Mouse (Mus musculus) midbrain, embryonic 13.5 days (tissue): ENCODE data around the gene Cd99l2. TPM values are rescaled to one million over a fixed set of nuclear protein-coding genes. Genes with fewer than 3 reads are reported as not detected.

Source experiments
- ATAC-seq: fragments of 200-750 bp; cut with Nextera tagmentation; 2 replicates; pipeline ENCODE4 v1.8.0; 2017; ENCODE audit warnings: mild to moderate bottlenecking, moderate TSS enrichment, moderate library complexity
- H3K27ac ChIP-seq: fragments of 300-500 bp; sonication (generic); 2 replicates; pipeline ENCODE4 v1.5.1; 2015; ENCODE audit warnings: inconsistent platforms, mild to moderate bottlenecking, moderate library complexity
- H3K27me3 ChIP-seq: fragments of 300-500 bp; sonication (generic); 2 replicates; pipeline ENCODE4 v1.6.1; 2015; ENCODE audit warnings: mild to moderate bottlenecking, inconsistent platforms
- H3K36me3 ChIP-seq: fragments of 300-500 bp; sonication (generic); 2 replicates; pipeline ENCODE4 v1.6.1; 2015; ENCODE audit warnings: mild to moderate bottlenecking, inconsistent platforms
- H3K4me1 ChIP-seq: fragments of 300-500 bp; sonication (generic); replicated peaks from 2 replicates; pipeline ENCODE4 v1.6.1; 2015; ENCODE audit warnings: inconsistent platforms
- H3K4me2 ChIP-seq: fragments of 300-500 bp; sonication (generic); replicated peaks from 2 replicates; pipeline ENCODE4 v1.6.1; 2015; ENCODE audit warnings: moderate library complexity, mild to moderate bottlenecking, inconsistent platforms
- H3K4me3 ChIP-seq: fragments of 300-500 bp; sonication (generic); replicated peaks from 2 replicates; pipeline ENCODE4 v1.5.1; 2015; ENCODE audit warnings: mild to moderate bottlenecking, inconsistent platforms
- H3K9ac ChIP-seq: fragments of 300-500 bp; sonication (generic); replicated peaks from 2 replicates; pipeline ENCODE4 v1.6.1; 2015; ENCODE audit warnings: mild to moderate bottlenecking, inconsistent platforms
- H3K9me3 ChIP-seq: fragments of 300-500 bp; sonication (generic); 2 replicates; pipeline ENCODE4 v1.6.1; 2016; ENCODE audit warnings: mild to moderate bottlenecking, inconsistent platforms
- WGBS: fragments of 180-500 bp; shearing (Covaris S2); methylation state at CpG from one replicate; pipeline ENCODE4 v1.1.7; 2015; 5-methylcytosine and 5-hydroxymethylcytosine counted together
- polyA plus RNA-seq: library from polyadenylated mRNA; unstranded; fragments of >200 nt; fragmentation: Nextera tagmentation; extraction: Ambion mirVana; gene quantifications from 2 replicates; pipeline ENCODE4 v1.2.1, GENCODE M21; 2015

Gene Cd99l2
- polyA plus RNA-seq, 1 experiment from 2014 or later, result 53.6 TPM

GRCm38 (mm10) chrX:71464138-71464826 lies 28.4 kb downstream of the Cd99l2 start:
- no peaks in the 10 kb centered on the region for H3K4me1 ChIP-seq
- no peak overlapping the region for H3K4me2 ChIP-seq
- H3K27ac ChIP-seq, result no peak overlapping the region
- no peak overlapping the region for H3K9ac ChIP-seq
- no peak for ATAC-seq
- no peaks in the 10 kb centered on the region for H3K9me3 ChIP-seq
- H3K27me3 ChIP-seq, result no peaks in the 10 kb centered on the region
- whole genome bisulfite sequencing, result 81% methylated on average over 7 of the region's 7 CpGs
- H3K36me3 ChIP-seq, result no peaks in the 10 kb centered on the region
- H3K4me3 ChIP-seq, result no peak overlapping the region

- 81% methylated on average over 6 of the region's 6 CpGs for WGBS
- 0 out of 2 replicates have a peak, but pooled peaks have one; percentile 48 for ATAC-seq
- Histone ChIP-seq H3K27me3 (no peaks in the 10 kb centered on the region), H3K4me1 (no peaks in the 10 kb centered on the region), H3K9ac (no peak overlapping the region), H3K27ac (no peak overlapping the region), H3K36me3 (no peaks in the 10 kb centered on the region), H3K9me3 (no peaks in the 10 kb centered on the region), H3K4me3 (no peak overlapping the region), H3K4me2 (no peak overlapping the region)
Measured at GRCm38 (mm10) chrX:71456078-71456737, 36.4 kb downstream of the Cd99l2 start.

DNA sequence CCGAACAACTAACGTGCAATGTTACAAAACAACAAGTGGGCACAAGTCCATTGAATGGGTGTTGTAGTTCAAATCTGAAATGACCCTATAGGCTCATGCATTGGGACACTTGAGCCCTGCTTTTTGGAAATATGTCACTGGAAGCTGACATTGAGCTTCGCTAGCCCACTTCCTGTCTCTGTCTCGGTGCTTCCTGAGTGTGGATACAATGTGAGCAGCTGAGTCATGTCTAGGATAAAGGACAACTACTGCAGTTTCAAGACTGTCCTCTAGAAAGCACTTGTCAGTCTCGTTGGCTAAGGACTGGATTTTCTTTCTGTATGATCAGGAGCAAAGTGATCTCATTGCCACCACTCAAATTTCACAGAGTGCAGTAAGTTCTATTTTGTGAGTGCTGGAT lies 49.7 kb downstream of the Cd99l2 start:
- Histone ChIP-seq H3K4me3 (no peak overlapping the region), H3K4me1 (no peaks in the 10 kb centered on the region), H3K9me3 (no peaks in the 10 kb centered on the region), H3K27me3 (no peaks in the 10 kb centered on the region), H3K36me3 (0 out of 2 replicates have a peak, but pooled peaks cover 7% of the 10 kb centered on the region), H3K9ac (no peak overlapping the region), H3K4me2 (no peak overlapping the region), H3K27ac (no peak overlapping the region)
- WGBS, result 85% methylated on average over 5 of the region's 5 CpGs
- no peak for ATAC-seq

DNA sequence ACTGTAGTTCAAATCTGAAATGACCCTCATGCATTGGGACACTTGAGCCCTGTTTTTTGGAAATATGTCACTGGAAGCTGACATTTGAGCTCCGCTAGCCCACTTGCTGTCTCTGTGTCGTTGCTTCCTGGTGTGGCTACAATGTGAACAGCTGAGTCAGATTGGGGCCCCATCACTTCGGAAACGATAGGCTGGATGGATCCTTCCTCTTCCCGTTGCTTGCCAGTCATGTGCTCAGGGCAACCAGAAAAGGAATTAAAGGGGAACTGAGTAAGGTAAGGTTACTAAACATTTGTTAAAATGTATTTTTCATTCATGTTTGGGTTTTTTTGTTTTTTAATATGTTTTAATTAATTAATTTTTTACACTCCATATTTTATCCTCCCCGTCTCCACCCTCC lies 53.2 kb downstream of the Cd99l2 start:
- Histone ChIP-seq H3K4me1 (0 out of 2 replicates have a peak, but pooled peaks cover 7% of the 10 kb centered on the region), H3K27ac (no peak overlapping the region), H3K9ac (no peak overlapping the region), H3K4me2 (no peak overlapping the region), H3K36me3 (0 out of 2 replicates have a peak, but pooled peaks cover 7% of the 10 kb centered on the region), H3K27me3 (no peaks in the 10 kb centered on the region; the same call in 1 of the 2 replicates), H3K4me3 (no peak overlapping the region), H3K9me3 (no peaks in the 10 kb centered on the region)
- WGBS, result 81% methylated on average over 6 of the region's 6 CpGs
- no peak for ATAC-seq

DNA sequence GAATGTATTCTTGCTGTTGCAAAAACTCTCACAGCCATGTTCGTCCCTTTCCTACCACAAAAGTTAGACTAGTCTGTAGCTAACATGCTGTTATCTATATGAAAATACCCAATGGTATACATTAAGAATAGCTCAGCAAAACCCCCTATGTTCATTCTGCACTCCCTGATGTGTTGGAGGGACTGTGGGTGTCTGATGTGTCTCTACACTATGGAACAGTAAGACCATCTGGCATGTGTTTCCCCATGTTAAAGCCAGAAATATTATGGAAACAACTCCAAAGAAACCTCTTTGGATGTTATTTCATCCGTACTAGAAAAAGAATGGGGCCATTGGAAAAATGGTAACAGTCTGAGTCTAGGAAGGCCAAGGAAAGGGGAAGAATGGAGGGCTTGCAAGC lies 57.1 kb downstream of the Cd99l2 start:
- Histone ChIP-seq H3K27ac (no peak overlapping the region), H3K9me3 (no peaks in the 10 kb centered on the region), H3K4me2 (no peak overlapping the region), H3K4me1 (0 out of 2 replicates have a peak, but pooled peaks cover 7% of the 10 kb centered on the region), H3K27me3 (peaks cover 2% of the 10 kb centered on the region; the same call in 1 of the 2 replicates), H3K9ac (no peak overlapping the region), H3K36me3 (0 out of 2 replicates have a peak, but pooled peaks cover 3% of the 10 kb centered on the region), H3K4me3 (no peak overlapping the region)
- 94% methylated on average over 2 of the region's 2 CpGs for WGBS
- no peak for ATAC-seq

DNA sequence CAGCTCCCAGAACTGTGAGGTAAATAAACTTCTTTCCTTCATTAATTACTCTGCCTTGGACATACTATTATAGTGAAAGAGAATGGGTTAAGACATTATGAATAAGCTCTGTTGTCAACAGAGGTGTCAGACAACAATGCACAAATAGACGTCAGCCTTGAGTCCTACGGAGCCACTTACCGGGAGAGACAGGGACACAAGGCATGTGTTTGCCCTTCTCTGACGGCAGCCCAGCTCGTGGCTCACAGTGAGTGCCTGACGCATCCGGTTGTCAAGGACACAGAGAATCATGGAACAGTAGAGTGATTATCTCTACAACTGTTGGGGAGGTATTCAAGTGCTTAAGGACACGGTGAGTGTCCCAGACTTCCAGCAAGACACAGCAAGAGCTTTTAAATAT lies 57.8 kb downstream of the Cd99l2 start:
- Histone ChIP-seq H3K27ac (no peak overlapping the region), H3K4me2 (no peak overlapping the region), H3K4me3 (no peak overlapping the region), H3K27me3 (peaks cover 2% of the 10 kb centered on the region; the same call in 1 of the 2 replicates), H3K9me3 (no peaks in the 10 kb centered on the region), H3K9ac (no peak overlapping the region), H3K4me1 (0 out of 2 replicates have a peak, but pooled peaks cover 7% of the 10 kb centered on the region), H3K36me3 (no peaks in the 10 kb centered on the region)
- ATAC-seq, result peak; percentile 75
- 36% methylated on average over 8 of the region's 8 CpGs for WGBS

GRCm38 (mm10) chrX:71434448-71434847 lies 58.2 kb downstream of the Cd99l2 start:
- Histone ChIP-seq H3K4me1 (0 out of 2 replicates have a peak, but pooled peaks cover 7% of the 10 kb centered on the region), H3K27ac (no peak overlapping the region), H3K27me3 (peaks cover 2% of the 10 kb centered on the region; the same call in 1 of the 2 replicates), H3K4me2 (no peak overlapping the region), H3K9ac (no peak overlapping the region), H3K36me3 (no peaks in the 10 kb centered on the region), H3K4me3 (no peak overlapping the region), H3K9me3 (no peaks in the 10 kb centered on the region)
- ATAC-seq, result peak; percentile 75
- 29% methylated on average over 1 of the region's 1 CpGs for WGBS

DNA sequence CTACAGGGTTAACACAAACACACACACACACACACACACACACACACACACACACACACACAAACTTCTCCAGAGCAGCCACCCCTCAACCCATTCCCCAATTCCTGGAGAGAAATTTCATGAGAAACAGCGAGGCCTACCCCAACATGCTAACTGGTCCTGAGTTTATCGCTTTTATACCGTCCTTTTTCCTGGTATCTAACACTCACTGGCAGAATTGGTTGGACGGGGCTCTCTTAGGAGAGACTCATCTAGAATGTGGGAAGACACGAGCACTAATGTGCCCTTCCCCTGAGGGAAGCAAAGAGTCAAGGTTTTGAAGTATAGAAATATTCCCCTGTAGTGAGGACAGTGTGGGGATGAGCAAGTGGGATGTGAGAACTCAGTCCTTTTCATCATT lies 61.7 kb downstream of the Cd99l2 start:
- 82% methylated on average over 5 of the region's 5 CpGs for WGBS
- Histone ChIP-seq H3K27me3 (peaks cover 6% of the 10 kb centered on the region; the same call in 1 of the 2 replicates), H3K4me2 (no peak overlapping the region), H3K9me3 (no peaks in the 10 kb centered on the region), H3K27ac (no peak overlapping the region), H3K36me3 (no peaks in the 10 kb centered on the region), H3K9ac (no peak overlapping the region), H3K4me3 (no peak overlapping the region), H3K4me1 (peaks cover 11% of the 10 kb centered on the region; the same call in 1 of the 2 replicates)
- no peak for ATAC-seq

DNA sequence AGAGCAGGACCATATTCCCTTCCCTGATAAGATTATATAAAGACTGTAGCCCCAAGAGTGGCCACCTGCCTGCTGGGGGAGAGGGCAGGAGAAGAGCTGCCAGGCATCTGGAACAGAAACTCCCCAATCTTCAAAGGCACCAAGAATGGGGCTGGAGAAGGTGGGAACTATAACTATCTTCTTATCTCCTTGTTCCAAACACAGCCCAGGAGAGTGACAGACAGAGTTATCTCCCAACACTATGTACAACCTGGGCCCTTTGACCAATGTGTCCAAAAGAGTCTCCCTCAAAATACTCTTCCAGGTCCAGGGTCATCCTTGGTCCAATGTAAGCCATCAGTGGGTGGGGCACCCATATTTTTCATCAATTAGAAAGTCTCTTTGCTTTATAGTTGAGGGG lies 65.2 kb downstream of the Cd99l2 start:
- no peak overlapping the region for H3K27ac ChIP-seq
- no peak overlapping the region for H3K9ac ChIP-seq
- peaks cover 5% of the 10 kb centered on the region; the same call in 1 of the 2 replicates for H3K4me1 ChIP-seq
- H3K4me3 ChIP-seq, result no peak overlapping the region
- no peak for ATAC-seq
- H3K36me3 ChIP-seq, result no peaks in the 10 kb centered on the region
- H3K4me2 ChIP-seq, result no peak overlapping the region
- H3K27me3 ChIP-seq, result 0 out of 2 replicates have a peak, but pooled peaks cover 4% of the 10 kb centered on the region
- H3K9me3 ChIP-seq, result no peaks in the 10 kb centered on the region

- Histone ChIP-seq H3K4me2 (no peak overlapping the region), H3K36me3 (peaks cover 2% of the 10 kb centered on the region; the same call in 1 of the 2 replicates), H3K27me3 (0 out of 2 replicates have a peak, but pooled peaks cover 4% of the 10 kb centered on the region), H3K4me1 (peaks cover 5% of the 10 kb centered on the region; the same call in 1 of the 2 replicates), H3K27ac (peak overlapping the region; percentile 60), H3K4me3 (no peak overlapping the region), H3K9me3 (no peaks in the 10 kb centered on the region), H3K9ac (no peak overlapping the region)
- ATAC-seq, result peak; percentile 87
- 37% methylated on average over 9 of the region's 9 CpGs for WGBS
Measured at GRCm38 (mm10) chrX:71425746-71426519, 66.7 kb downstream of the Cd99l2 start.

GRCm38 (mm10) chrX:71424852-71425251 lies 67.8 kb downstream of the Cd99l2 start:
- Histone ChIP-seq H3K27ac (no peak overlapping the region), H3K9ac (no peak overlapping the region), H3K4me3 (no peak overlapping the region), H3K4me1 (peaks cover 5% of the 10 kb centered on the region; the same call in 1 of the 2 replicates), H3K27me3 (0 out of 2 replicates have a peak, but pooled peaks cover 4% of the 10 kb centered on the region), H3K9me3 (no peaks in the 10 kb centered on the region), H3K36me3 (peaks cover 3% of the 10 kb centered on the region; the same call in 1 of the 2 replicates), H3K4me2 (no peak overlapping the region)
- no peak for ATAC-seq
- 68% methylated on average over 1 of the region's 1 CpGs for WGBS
